Comparison of ENCODE assay signal across 7 mouse cellular contexts in the genomic region with DNA sequence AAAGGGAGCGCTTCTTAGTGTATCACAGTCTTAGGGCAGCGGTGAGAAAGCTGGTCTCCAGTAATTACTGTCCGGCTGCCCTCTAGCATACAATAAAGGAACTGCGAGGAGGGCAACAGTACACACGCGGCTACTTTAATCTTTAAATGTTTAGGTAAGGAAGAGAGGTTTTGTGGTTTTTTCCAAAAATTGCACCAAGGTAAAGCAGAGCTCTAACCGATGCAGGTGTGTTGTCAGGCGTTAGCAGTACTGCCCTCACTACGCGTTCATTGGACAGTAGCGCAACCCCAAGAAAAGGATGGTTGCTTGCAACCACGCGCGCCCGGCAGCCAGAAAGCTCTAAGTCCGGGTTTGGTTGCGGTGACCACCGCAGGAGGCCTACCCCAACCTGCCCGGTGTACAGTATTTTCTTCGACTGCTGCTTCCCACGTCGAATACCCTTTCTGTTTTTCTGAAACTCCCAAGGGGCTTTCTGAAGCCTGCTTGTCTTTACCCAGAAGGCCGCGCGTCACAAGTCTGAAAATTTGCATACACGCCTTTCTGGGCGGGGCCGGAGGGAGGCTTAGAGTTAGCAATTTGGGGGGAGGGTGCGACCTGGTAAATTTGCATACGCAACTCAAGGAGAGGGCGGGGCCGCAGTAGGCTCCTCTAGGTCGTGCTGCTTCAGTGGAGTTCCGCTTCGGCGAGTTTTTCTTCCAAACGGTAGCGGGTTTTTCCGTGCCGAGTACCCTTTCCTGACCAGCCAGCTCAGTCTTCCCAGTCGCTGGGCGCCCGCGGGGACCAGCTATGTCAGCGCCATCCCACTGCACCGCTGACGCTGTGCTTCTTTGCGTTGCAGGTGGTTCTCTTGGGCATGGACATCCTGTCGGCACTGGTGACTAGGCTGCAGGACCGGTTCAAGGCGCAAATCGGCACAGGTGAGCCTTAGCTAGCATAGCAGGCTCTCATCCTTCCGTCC.
A peak's percentile ranks its signal among the peaks of the same experiment; 100 is the strongest.
DNase-seq lines count a peak whose midpoint lies in the region; ATAC-seq and TF ChIP-seq lines count a peak whose summit lies in the region.

No protein-coding gene starts in this region.

- H3K36me3 ChIP-seq in embryonic facial prominence, embryonic 13.5 days: peaks cover 34% of the 10 kb centered on the region
- no peaks in the 10 kb centered on the region for H3K36me3 ChIP-seq in kidney, adult 2 months (ENCODE audit: control insufficient read depth, insufficient read depth, low read length)
- peaks cover 36% of the 10 kb centered on the region for H3K36me3 ChIP-seq in limb, embryonic 12.5 days
- peaks cover 3% of the 10 kb centered on the region; the same call in 1 of the 2 replicates for H3K36me3 ChIP-seq in midbrain, embryonic 15.5 days (replicated peaks)
- peaks cover 11% of the 10 kb centered on the region for H3K36me3 ChIP-seq in spleen, adult 2 months (ENCODE audit: control insufficient read depth, insufficient read depth, low read length)

- WGBS in embryonic facial prominence, embryonic 13.5 days: 1% methylated on average over 53 of the region's 53 CpGs
- 2% methylated on average over 53 of the region's 53 CpGs for WGBS in kidney, adult 2 months
- WGBS in limb, embryonic 12.5 days: 2% methylated on average over 53 of the region's 53 CpGs
- WGBS in midbrain, embryonic 15.5 days: 2% methylated on average over 53 of the region's 53 CpGs
- WGBS in spleen, adult 2 months: 1% methylated on average over 53 of the region's 53 CpGs

- H3K9ac ChIP-seq in embryonic facial prominence, embryonic 13.5 days: peak overlapping the region; percentile 75
- H3K9ac ChIP-seq in limb, embryonic 12.5 days (replicated peaks): peak overlapping the region; percentile 56
- H3K9ac ChIP-seq in midbrain, embryonic 15.5 days: peak overlapping the region; percentile 50

- H3K27ac ChIP-seq in embryonic facial prominence, embryonic 13.5 days: peak overlapping the region; percentile 96
- peak overlapping the region; percentile 97 for H3K27ac ChIP-seq in kidney, adult 2 months (ENCODE audit: insufficient read depth, low read depth, low read length)
- H3K27ac ChIP-seq in limb, embryonic 12.5 days: peak overlapping the region; percentile 96
- peak overlapping the region; percentile 83 for H3K27ac ChIP-seq in midbrain, embryonic 15.5 days
- H3K27ac ChIP-seq in spleen, adult 2 months (ENCODE audit: insufficient read depth, low read length): peak overlapping the region; percentile 99

- H3K27me3 ChIP-seq in embryonic facial prominence, embryonic 13.5 days: no peaks in the 10 kb centered on the region
- H3K27me3 ChIP-seq in kidney, adult 2 months (replicated peaks; ENCODE audit: control insufficient read depth, insufficient read depth, low read length): no peaks in the 10 kb centered on the region
- H3K27me3 ChIP-seq in limb, embryonic 12.5 days: no peaks in the 10 kb centered on the region
- H3K27me3 ChIP-seq in midbrain, embryonic 15.5 days (replicated peaks): no peaks in the 10 kb centered on the region
- H3K27me3 ChIP-seq in spleen, adult 2 months (ENCODE audit: control insufficient read depth, insufficient read depth, low read length): no peaks in the 10 kb centered on the region

- DNase-seq in adrenal gland, postnatal 36 days: peak; percentile 92 to 94
- peak; percentile 94 to 97 for DNase-seq in heart, adult 18-20 months
- peak; percentile 97 for DNase-seq in kidney, adult 2 months
- DNase-seq in spleen, adult 2 months (ENCODE audit: low read depth in 1 of 2, low spot score in 2 of 2): peak; percentile 95

- peak overlapping the region; percentile 77 for H3K4me2 ChIP-seq in embryonic facial prominence, embryonic 13.5 days
- peak overlapping the region; percentile 69 for H3K4me2 ChIP-seq in limb, embryonic 12.5 days
- H3K4me2 ChIP-seq in midbrain, embryonic 15.5 days: peak overlapping the region; percentile 69

- peak; percentile 60 for TF ChIP-seq CTCF in kidney, adult 2 months (conservative IDR thresholded peaks at IDR 0.05; ENCODE audit: insufficient read depth, insufficient read length, low read depth, low read length)
- peak; percentile 20; the same call in 1 of the 2 replicates for TF ChIP-seq CTCF in spleen, adult 2 months (IDR thresholded peaks at IDR 0.05; ENCODE audit: extremely low read depth, insufficient read depth, insufficient read length, insufficient replicate concordance)

- peak overlapping the region; percentile 54 for H3K4me3 ChIP-seq in embryonic facial prominence, embryonic 13.5 days
- peak overlapping the region; percentile 55 for H3K4me3 ChIP-seq in kidney, adult 2 months (ENCODE audit: insufficient read depth, low read depth, low read length)
- peak overlapping the region; percentile 47 for H3K4me3 ChIP-seq in limb, embryonic 12.5 days (replicated peaks)
- H3K4me3 ChIP-seq in midbrain, embryonic 15.5 days: peak overlapping the region; percentile 48
- H3K4me3 ChIP-seq in spleen, adult 2 months (ENCODE audit: extremely low read depth, insufficient read depth, insufficient read length): peak overlapping the region; percentile 74

- TF ChIP-seq POLR2A in kidney, adult 2 months (IDR thresholded peaks at IDR 0.05; ENCODE audit: low read depth, low read length): peak; percentile 99
- TF ChIP-seq POLR2A in spleen, adult 2 months (IDR thresholded peaks at IDR 0.05; ENCODE audit: low read depth, low read length): peak; percentile 96

- peaks cover 41% of the 10 kb centered on the region for H3K4me1 ChIP-seq in embryonic facial prominence, embryonic 13.5 days
- H3K4me1 ChIP-seq in kidney, adult 2 months (ENCODE audit: control insufficient read depth, insufficient read depth, low read length): no peaks in the 10 kb centered on the region; the same call in 1 of the 2 replicates
- H3K4me1 ChIP-seq in limb, embryonic 12.5 days (replicated peaks): peaks cover 31% of the 10 kb centered on the region
- peaks cover 41% of the 10 kb centered on the region for H3K4me1 ChIP-seq in midbrain, embryonic 15.5 days
- H3K4me1 ChIP-seq in spleen, adult 2 months (ENCODE audit: control insufficient read depth, insufficient read depth, insufficient read length): peaks cover 19% of the 10 kb centered on the region; the same call in 1 of the 2 replicates

- H3K9me3 ChIP-seq in embryonic facial prominence, embryonic 13.5 days: no peaks in the 10 kb centered on the region
- no peaks in the 10 kb centered on the region for H3K9me3 ChIP-seq in limb, embryonic 12.5 days
- no peaks in the 10 kb centered on the region for H3K9me3 ChIP-seq in midbrain, embryonic 15.5 days

- ATAC-seq in embryonic facial prominence, embryonic 13.5 days (ENCODE audit: insufficient number of reproducible peaks, insufficient read depth, low FRiP score, low TSS enrichment, low read depth): peak; percentile 89
- peak; percentile 91 for ATAC-seq in limb, embryonic 12.5 days (ENCODE audit: insufficient number of reproducible peaks, insufficient read depth, low FRiP score, low TSS enrichment, low read depth)
- ATAC-seq in midbrain, embryonic 15.5 days (replicated peaks): peak; percentile 92

Comparison
In these comparisons a context has a peak if more than half of its experiments do, and no peak if none do; other contexts are left out.
1. Peak in every context shown above with its lines: DNase-seq, ATAC-seq, H3K4me3 ChIP-seq and H3K27ac ChIP-seq.